Mouse (Mus musculus) cerebellum, postnatal 36 days (tissue): ENCODE results near the gene Gpa33.

Experiments
- DNase-seq, 2 experiments: peaks; one replicate each; pipeline ENCODE4 v3.0.0; 2021 to 2022; ENCODE audit warnings: mixed read lengths in 2 of 2

The Gpa33 gene

GRCm38 (mm10) chr1:166167405-166167804 is 37.4 kb downstream of the Gpa33 start:
- no peak for DNase-seq

- no peak for DNase-seq
Observed at GRCm38 (mm10) chr1:166168017-166168416, 38.0 kb downstream of the Gpa33 start.

- no peak for DNase-seq
Observed at GRCm38 (mm10) chr1:166169713-166170112, 39.7 kb downstream of the Gpa33 start.

- no peak for DNase-seq
Observed at GRCm38 (mm10) chr1:166170852-166171251, 40.8 kb downstream of the Gpa33 start.

GRCm38 (mm10) chr1:166172992-166173391 is 43.0 kb downstream of the Gpa33 start:
- DNase-seq, result no peak

- no peak for DNase-seq
Observed at GRCm38 (mm10) chr1:166173621-166174020, 43.6 kb downstream of the Gpa33 start.

- DNase-seq, result no peak
Observed at GRCm38 (mm10) chr1:166181510-166181909, 51.5 kb downstream of the Gpa33 start.

GRCm38 (mm10) chr1:166182952-166183627 is 53.1 kb downstream of the Gpa33 start:
- DNase-seq, result no peak

GRCm38 (mm10) chr1:166184391-166185229 is 54.6 kb downstream of the Gpa33 start:
- no peak for DNase-seq

- DNase-seq, result no peak
Observed at GRCm38 (mm10) chr1:166185357-166185756, 55.3 kb downstream of the Gpa33 start.

- no peak for DNase-seq
Observed at GRCm38 (mm10) chr1:166189821-166190220, 59.8 kb downstream of the Gpa33 start.

- DNase-seq, result no peak
Observed at GRCm38 (mm10) chr1:166204171-166204570, 74.1 kb downstream of the Gpa33 start.

GRCm38 (mm10) chr1:166205159-166205558 is 75.1 kb downstream of the Gpa33 start:
- no peak for DNase-seq

GRCm38 (mm10) chr1:166209371-166209770 is 79.3 kb downstream of the Gpa33 start:
- DNase-seq, result no peak

- DNase-seq, result no peak
Observed at GRCm38 (mm10) chr1:166214181-166214580, 84.1 kb downstream of the Gpa33 start.
